In genomic region chr16:94588171-94588570, GRCm38 (mm10) we compare ENCODE assay signal across 9 mouse cellular contexts. TPM values are rescaled to one million over a fixed set of nuclear protein-coding genes. Genes with fewer than 3 reads are reported as not detected.
DNase-seq lines count a peak whose midpoint lies in the region; ATAC-seq and TF ChIP-seq lines count a peak whose summit lies in the region.
"Had no signal": no experiment of that assay in that cellular context is flagged by ENCODE, and none has a peak within 500 bp of the region (broad histone marks: within the 10 kb centered on the region; RNA-seq: fewer than 3 reads in every experiment).

No protein-coding gene starts in this region.

- no peak overlapping the region for H3ac ChIP-seq in myocyte (ENCODE audit: control insufficient read depth, insufficient read length)

- no peaks in the 10 kb centered on the region for H3K9me3 ChIP-seq in lung, embryonic 14.5 days (ENCODE audit: low read depth, low read length)

- H3K27me3 ChIP-seq in lung, embryonic 14.5 days (ENCODE audit: insufficient read depth, low read length) = no peaks in the 10 kb centered on the region
- H3K27me3 ChIP-seq in myocyte (ENCODE audit: control insufficient read depth, insufficient read depth, insufficient read length) = no peaks in the 10 kb centered on the region

- H3K36me3 ChIP-seq in lung, embryonic 14.5 days (ENCODE audit: insufficient read depth) = no peaks in the 10 kb centered on the region
- H3K36me3 ChIP-seq in myocyte (ENCODE audit: control insufficient read depth, insufficient read depth) = no peaks in the 10 kb centered on the region

- 0 out of 2 replicates have a peak, but pooled peaks have one; percentile 24 for ATAC-seq in lung, embryonic 14.5 days (ENCODE audit: insufficient read depth)

- WGBS in lung, embryonic 14.5 days = 58% methylated on average over 8 of the region's 8 CpGs

- DNase-seq in heart, adult 11 months = peak; percentile 91
- no peak for DNase-seq in heart, adult 18-20 months
- DNase-seq in lung, embryonic 14.5 days = no peak
- DNase-seq in lung, adult 18-20 months = no peak
- DNase-seq in cerebellum, adult 9-10 months = peak; percentile 52
- DNase-seq in kidney, postnatal 25 days = no peak
- DNase-seq: kidney, adult 2 months; right cerebral cortex, postnatal 14 days had no signal

- H3K4me3 ChIP-seq in lung, embryonic 14.5 days (ENCODE audit: low read depth, low read length) = no peak overlapping the region
- H3K4me3 ChIP-seq in myocyte = no peak overlapping the region

- no peak for TF ChIP-seq CTCF in lung, embryonic 14.5 days (IDR thresholded peaks at IDR 0.05; ENCODE audit: low read depth)

- H3K4me2 ChIP-seq in lung, embryonic 14.5 days = no peak overlapping the region
- no peak overlapping the region for H3K4me2 ChIP-seq in myocyte (ENCODE audit: low read depth)

- peaks cover 11% of the 10 kb centered on the region; the same call in 1 of the 2 replicates for H3K4me1 ChIP-seq in lung, embryonic 14.5 days (ENCODE audit: insufficient read depth)

- no peak overlapping the region for H3K27ac ChIP-seq in lung, embryonic 14.5 days (ENCODE audit: low read depth)

- H3K9ac ChIP-seq in lung, embryonic 14.5 days = no peak overlapping the region

- no peak for TF ChIP-seq POLR2A in myocyte (IDR thresholded peaks at IDR 0.05; ENCODE audit: insufficient read length, low read depth)

- H3K79me2 ChIP-seq in myocyte (ENCODE audit: control insufficient read depth, insufficient read depth) = peaks cover 100% of the 10 kb centered on the region

TF ChIP-seq in myocyte, 11 proteins besides CTCF, POLR2A, EP300 and RAD21:
- no peak for TF ChIP-seq MYOG (IDR thresholded peaks at IDR 0.05; ENCODE audit: control insufficient read depth in 1 of 3, insufficient read depth in 1 of 3, insufficient read length in 2 of 3, low read depth in 2 of 3)
- peak; percentile 10 for TF ChIP-seq POLR2AphosphoS2 (IDR thresholded peaks at IDR 0.05; ENCODE audit: insufficient read length, low read depth)
- no peak for TF ChIP-seq SRF (IDR thresholded peaks at IDR 0.05; ENCODE audit: control insufficient read depth, insufficient read length, low read depth)
- TF ChIP-seq TCF3 (IDR thresholded peaks at IDR 0.05; ENCODE audit: insufficient read length, low read depth) = no peak
- TF ChIP-seq E2F4 (IDR thresholded peaks at IDR 0.05; ENCODE audit: insufficient read depth) = no peak
- no peak for TF ChIP-seq MAX (IDR thresholded peaks at IDR 0.05; ENCODE audit: low read depth)
- TF ChIP-seq CEBPB (IDR thresholded peaks at IDR 0.05; ENCODE audit: insufficient read depth, poor library complexity, severe bottlenecking) = no peak
- TF ChIP-seq REST (IDR thresholded peaks at IDR 0.05; ENCODE audit: insufficient read depth, insufficient read length) = no peak
- no peak for TF ChIP-seq TCF12 (IDR thresholded peaks at IDR 0.05; ENCODE audit: insufficient read depth, poor library complexity, severe bottlenecking)
- TF ChIP-seq MYOD1 (IDR thresholded peaks at IDR 0.05; ENCODE audit: control insufficient read depth in 1 of 3, insufficient read length in 2 of 3, low read depth in 2 of 3) = peak in 1 of 3 experiments; percentile 37
- no peak for TF ChIP-seq USF1 (IDR thresholded peaks at IDR 0.05; ENCODE audit: low read depth)

RNA-seq across cellular contexts. Expression of gene Dyrk1a, which starts 18.4 kb away (rescaled TPM):
- total RNA-seq in heart, adult 18-20 months (2021) = 10 to 100 TPM; 64.8 to 73.1 TPM
- 11.2 and 11.8 TPM in 2 replicates for polyA plus RNA-seq in lung, embryonic 14.5 days (2014; fragmentation: Nextera tagmentation; extraction: Ambion mirVana)
- 20.7 TPM for polyA plus RNA-seq in myocyte (2012; fragmentation: generic; extraction: Trizol)

Comparison
In these comparisons a context has a peak if more than half of its experiments do, and no peak if none do; other contexts are left out.
1. DNase-seq: peak in heart, adult 11 months (single experiment) and cerebellum, adult 9-10 months (single experiment); none in heart, adult 18-20 months (0 of 2), lung, embryonic 14.5 days (single experiment), lung, adult 18-20 months (0 of 2) and kidney, postnatal 25 days (0 of 2).